Mouse (Mus musculus): Measurements from ENCODE around the gene Slc22a4. TPM values are rescaled to one million over a fixed set of nuclear protein-coding genes. Genes with fewer than 3 reads are reported as not detected.
"Not testable (repeated sequence)": the region's sequence is repeated elsewhere in the genome, so short reads cannot be mapped to it uniquely, and the experiment has no call there.

Slc22a4 gene
- polyA plus RNA-seq, 1 experiment: not detected

DNA sequence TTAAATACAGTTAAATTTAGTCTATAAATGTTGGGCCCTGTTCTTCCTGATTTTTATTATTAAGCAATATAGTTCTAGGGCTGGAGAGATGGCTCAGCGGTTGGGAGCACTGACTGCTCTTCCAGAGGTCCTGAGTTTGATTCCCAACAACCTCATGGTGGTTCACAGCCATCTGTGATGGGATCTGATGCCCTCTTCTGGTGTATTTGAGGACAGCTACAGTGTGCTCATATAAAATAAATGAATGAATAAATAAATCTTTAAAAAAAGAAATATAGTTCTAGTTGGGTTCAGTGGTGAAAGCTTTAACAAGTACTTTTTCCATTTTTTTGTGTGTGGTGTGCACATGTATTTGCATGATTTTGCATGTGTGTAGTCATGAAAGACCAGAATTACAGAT is 38.7 kb downstream of the Slc22a4 start:
- TF ChIP-seq CTCF (IDR thresholded peaks at IDR 0.05; ENCODE audit: borderline replicate concordance, insufficient read depth, low read length) (no peak), POLR2A (IDR thresholded peaks at IDR 0.05; ENCODE audit: low read depth, low read length) (no peak)
- no peak overlapping the region for H3K4me3 ChIP-seq (ENCODE audit: insufficient read depth, low read length)
- H3K4me1 ChIP-seq (ENCODE audit: control insufficient read depth, insufficient read depth, low read length): no peaks in the 10 kb centered on the region
- no peak overlapping the region for H3K27ac ChIP-seq (ENCODE audit: insufficient read depth, low read length)

DNA sequence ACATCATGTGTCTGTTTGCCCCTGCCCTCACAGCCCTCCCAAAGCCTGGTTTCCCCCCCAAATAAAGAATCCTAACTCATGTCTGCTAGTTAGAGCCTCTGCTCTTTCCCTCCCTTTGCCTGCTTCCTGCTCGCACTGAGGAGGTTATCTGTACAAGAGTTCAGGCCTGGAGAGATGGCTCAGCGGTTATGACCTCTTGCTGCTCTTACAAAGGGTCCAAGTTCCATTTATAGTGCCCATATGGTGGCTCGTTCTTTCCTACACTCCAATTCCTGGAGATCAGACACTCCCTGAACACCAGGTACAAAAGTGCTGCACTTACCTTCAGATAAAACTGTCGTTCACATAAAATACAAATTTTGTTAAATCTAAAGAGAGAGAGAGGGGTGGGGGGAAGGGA is 39.8 kb downstream of the Slc22a4 start:
- TF ChIP-seq CTCF (IDR thresholded peaks at IDR 0.05; ENCODE audit: borderline replicate concordance, insufficient read depth, low read length): no peak
- H3K4me3 ChIP-seq (ENCODE audit: insufficient read depth, low read length): no peak overlapping the region
- H3K27ac ChIP-seq (ENCODE audit: insufficient read depth, low read length): no peak overlapping the region
- no peaks in the 10 kb centered on the region for H3K4me1 ChIP-seq (ENCODE audit: control insufficient read depth, insufficient read depth, low read length)

DNA sequence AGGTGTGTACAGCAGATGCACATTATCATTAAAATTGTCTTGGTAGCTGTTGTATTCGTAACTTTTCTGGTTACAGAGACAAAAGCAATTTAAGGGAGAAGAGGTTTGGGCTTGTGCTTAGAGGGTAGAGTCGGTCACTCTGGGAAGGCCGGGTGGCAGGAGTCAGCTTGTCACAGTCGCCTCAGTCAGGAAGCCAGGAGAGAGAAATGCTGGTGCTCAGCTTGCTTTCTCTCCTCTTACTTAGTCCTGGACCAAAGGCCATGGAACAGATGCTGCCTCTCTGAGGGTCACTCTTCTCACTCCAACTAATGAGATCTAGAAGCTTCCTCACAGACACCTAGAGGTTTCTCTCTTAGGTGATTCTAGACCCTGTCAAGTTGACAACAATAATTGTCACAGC is 46.5 kb downstream of the Slc22a4 start:
- H3K27ac ChIP-seq (ENCODE audit: insufficient read depth, low read length): no peak overlapping the region
- no peak for TF ChIP-seq CTCF (IDR thresholded peaks at IDR 0.05; ENCODE audit: borderline replicate concordance, insufficient read depth, low read length)
- TF ChIP-seq POLR2A (IDR thresholded peaks at IDR 0.05; ENCODE audit: low read depth, low read length): no peak

DNA sequence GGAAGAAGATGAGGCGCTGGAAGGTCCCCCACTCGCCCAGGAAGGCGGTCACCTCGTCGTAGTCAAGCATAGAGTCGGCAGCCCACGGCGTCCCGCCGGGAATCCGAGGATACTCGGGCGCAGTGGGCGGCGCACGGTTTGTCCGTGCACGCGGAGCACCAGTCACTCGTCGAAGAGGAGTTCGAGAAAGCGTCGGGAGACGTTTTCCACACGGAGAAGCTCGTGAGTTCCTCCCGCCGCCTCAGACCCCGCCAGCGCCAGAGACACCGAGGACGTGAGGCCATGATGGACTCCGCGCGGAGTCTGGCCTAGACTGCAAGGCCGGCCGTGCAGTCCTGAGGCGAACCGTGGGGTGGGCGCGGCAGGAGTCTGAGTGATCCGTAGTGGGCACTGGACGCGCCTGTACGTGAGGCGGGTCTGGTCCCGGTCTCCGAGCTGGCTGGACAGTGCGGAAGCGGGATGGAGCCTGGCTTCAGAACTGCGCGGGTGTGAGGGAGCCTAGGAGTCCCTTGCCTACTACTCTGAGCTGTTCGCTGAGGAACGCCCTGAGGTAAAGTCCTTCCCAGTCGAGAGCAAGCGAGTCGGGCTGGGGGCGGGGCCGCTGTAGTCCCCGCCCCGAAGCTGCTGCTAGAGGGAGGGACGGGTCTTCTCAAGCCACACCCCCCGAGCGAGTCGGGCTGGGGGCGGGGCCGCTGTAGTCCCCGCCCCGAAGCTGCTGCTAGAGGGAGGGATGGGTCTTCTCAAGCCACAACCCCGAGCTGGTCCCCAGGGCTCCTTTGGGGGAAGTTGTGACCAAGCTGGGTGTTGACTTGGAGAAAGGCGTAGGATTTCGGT is 47.9 kb downstream of the Slc22a4 start, which contains the start of gene Slc22a21:
Gene Slc22a21, minus strand, starts transcription at position 545 of the 834 bp plus-strand sequence.
- Histone ChIP-seq H3K4me1 (ENCODE audit: control insufficient read depth, insufficient read depth, low read length) (no peaks in the 10 kb centered on the region; the same call in 1 of the 2 replicates), H3K27ac (ENCODE audit: insufficient read depth, low read length) (no peak within 1 kb of the TSS), H3K4me3 (ENCODE audit: insufficient read depth, low read length) (peak within 1 kb of the TSS; percentile 63)
- no peak for TF ChIP-seq CTCF (IDR thresholded peaks at IDR 0.05; ENCODE audit: borderline replicate concordance, insufficient read depth, low read length)
- peak; percentile 92 for TF ChIP-seq POLR2A (IDR thresholded peaks at IDR 0.05; ENCODE audit: low read depth, low read length)

More for the DNA sequence above, 46.5 kb downstream of the Slc22a4 start:
- Histone ChIP-seq H3K4me3 (ENCODE audit: insufficient read depth, low read length) (no peak overlapping the region), H3K4me1 (ENCODE audit: control insufficient read depth, insufficient read depth, low read length) (no peaks in the 10 kb centered on the region; the same call in 1 of the 2 replicates)

DNA sequence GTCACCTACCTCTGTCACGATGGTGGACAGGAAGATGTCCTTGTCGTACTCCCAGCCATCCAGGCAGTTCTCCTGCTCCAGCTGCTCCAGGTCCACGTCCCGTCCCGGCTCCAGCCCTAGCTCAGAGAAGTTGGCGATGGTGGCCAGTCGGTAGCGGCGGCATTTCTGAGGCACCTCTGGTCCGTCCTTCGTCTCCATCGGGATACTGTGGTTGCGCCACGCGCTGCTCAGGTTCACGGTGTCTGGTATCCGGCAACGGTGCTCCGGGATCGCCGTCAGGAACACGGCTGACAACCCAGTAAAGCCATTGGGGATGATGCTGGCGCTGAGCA is 48.5 kb downstream of the Slc22a4 start:
- H3K27ac ChIP-seq (ENCODE audit: insufficient read depth, low read length); H3K4me1 ChIP-seq (ENCODE audit: control insufficient read depth, insufficient read depth, low read length): not testable (repeated sequence)
- peak overlapping the region; percentile 63 for H3K4me3 ChIP-seq (ENCODE audit: insufficient read depth, low read length)

DNA sequence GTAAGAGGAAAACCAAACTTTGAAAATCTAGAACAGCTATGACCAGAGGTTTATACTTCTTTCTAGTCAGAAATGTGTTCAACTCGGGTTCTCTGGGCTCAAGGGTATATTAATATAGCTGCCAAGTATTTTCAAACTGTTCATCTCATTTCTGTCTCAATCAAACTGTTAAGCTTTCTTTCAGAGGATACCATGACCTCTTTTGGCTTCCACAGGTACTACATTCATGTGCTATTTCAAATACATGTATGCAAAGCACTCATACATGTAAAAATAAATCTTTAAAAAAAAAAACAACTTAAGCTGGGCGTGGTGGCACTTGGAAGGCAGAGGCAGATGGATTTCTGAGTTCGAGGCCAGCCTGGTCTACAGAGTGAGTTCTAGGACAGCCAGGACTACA is 50.2 kb downstream of the Slc22a4 start:
- H3K4me3 ChIP-seq (ENCODE audit: insufficient read depth, low read length): no peak overlapping the region
- TF ChIP-seq POLR2A (IDR thresholded peaks at IDR 0.05; ENCODE audit: low read depth, low read length) (no peak), CTCF (IDR thresholded peaks at IDR 0.05; ENCODE audit: borderline replicate concordance, insufficient read depth, low read length) (no peak)
- H3K27ac ChIP-seq (ENCODE audit: insufficient read depth, low read length): no peak overlapping the region
- no peaks in the 10 kb centered on the region; the same call in 1 of the 2 replicates for H3K4me1 ChIP-seq (ENCODE audit: control insufficient read depth, insufficient read depth, low read length)

DNA sequence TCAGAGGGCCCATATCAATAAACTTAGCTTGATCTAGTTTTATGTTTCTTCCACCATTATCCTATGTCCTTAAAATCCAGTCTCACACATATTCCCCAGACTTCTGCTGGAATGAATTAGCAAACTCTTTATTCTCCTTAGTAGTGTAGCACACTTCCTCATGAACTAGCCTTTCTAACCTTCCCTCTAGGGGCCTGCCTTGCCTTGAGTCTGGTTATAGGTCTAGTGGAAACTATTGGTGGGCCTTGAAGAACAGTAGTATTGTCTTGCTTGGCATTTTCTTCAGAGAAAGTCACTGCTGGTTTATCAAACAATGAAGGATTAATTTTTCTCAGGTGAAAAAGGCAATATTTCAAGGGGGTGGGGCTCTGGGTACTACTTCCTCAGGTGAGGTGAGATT is 52.3 kb downstream of the Slc22a4 start:
- Histone ChIP-seq H3K27ac (ENCODE audit: insufficient read depth, low read length) (no peak overlapping the region), H3K4me1 (ENCODE audit: control insufficient read depth, insufficient read depth, low read length) (no peaks in the 10 kb centered on the region; the same call in 1 of the 2 replicates), H3K4me3 (ENCODE audit: insufficient read depth, low read length) (no peak overlapping the region)
- no peak for TF ChIP-seq POLR2A (IDR thresholded peaks at IDR 0.05; ENCODE audit: low read depth, low read length)
- TF ChIP-seq CTCF (IDR thresholded peaks at IDR 0.05; ENCODE audit: borderline replicate concordance, insufficient read depth, low read length): no peak

DNA sequence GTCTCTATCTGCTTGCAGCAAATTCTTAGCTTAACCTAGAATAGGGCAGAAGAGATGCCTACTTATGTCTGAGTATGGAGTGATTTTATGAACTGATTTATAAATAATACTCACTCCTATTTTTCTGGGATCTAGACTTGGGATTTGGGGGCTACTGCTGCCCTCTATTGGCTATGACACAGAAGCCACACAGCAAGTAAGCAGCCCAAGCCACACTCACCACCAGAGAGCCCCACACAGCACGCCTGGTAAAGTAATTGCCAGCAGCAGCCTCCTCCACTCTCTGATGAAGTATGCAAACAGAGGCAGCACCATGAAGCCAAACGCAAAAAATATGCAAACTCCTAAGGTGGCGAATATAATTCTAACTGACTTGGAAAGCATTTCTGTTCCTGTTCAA is 68.9 kb downstream of the Slc22a4 start:
- Histone ChIP-seq H3K4me1 (ENCODE audit: control insufficient read depth, insufficient read depth, low read length) (peaks cover 3% of the 10 kb centered on the region), H3K4me3 (ENCODE audit: insufficient read depth, low read length) (no peak overlapping the region), H3K27ac (ENCODE audit: insufficient read depth, low read length) (no peak overlapping the region)
- no peak for TF ChIP-seq CTCF (IDR thresholded peaks at IDR 0.05; ENCODE audit: borderline replicate concordance, insufficient read depth, low read length)
- no peak for TF ChIP-seq POLR2A (IDR thresholded peaks at IDR 0.05; ENCODE audit: low read depth, low read length)

DNA sequence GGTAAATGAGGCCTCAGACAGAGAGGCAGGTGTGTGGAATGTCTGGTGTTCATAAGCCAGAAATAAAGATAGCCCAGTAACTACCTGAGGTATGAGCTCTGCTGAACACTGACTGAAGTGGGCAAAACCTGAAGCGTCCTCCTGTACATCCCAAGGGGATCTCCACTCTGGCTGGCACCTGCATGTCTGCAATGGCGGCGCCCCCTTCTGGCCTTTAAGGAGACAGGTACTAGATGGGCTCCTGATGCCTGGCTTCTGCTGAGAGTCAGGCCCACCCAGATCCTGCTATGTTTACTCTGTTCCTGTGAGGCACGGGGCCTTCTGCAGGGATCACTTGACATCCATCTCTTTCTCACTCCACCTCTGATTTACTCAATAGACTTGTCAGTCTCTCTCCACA is 69.7 kb downstream of the Slc22a4 start:
- H3K4me1 ChIP-seq (ENCODE audit: control insufficient read depth, insufficient read depth, low read length); H3K27ac ChIP-seq (ENCODE audit: insufficient read depth, low read length); H3K4me3 ChIP-seq (ENCODE audit: insufficient read depth, low read length): not testable (repeated sequence)

DNA sequence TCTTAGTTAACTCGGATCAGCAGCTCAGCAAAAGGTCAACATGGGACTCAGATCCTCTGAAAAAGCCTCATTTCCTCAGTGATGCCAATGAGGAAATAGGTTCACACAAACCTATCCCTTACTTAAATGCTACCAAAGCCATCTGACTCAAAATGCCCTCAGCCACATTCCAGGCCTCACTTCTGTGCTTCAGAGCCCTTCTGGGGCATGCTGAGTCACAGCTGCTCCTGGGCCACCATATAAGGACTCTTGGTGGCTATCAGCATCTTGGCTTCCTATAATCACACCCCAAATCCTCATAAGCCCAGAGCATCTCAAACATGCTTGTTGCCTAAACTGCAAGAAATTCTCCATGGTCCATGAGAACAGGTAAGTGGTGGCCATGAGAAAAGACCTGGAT is 71.3 kb downstream of the Slc22a4 start:
- TF ChIP-seq POLR2A (IDR thresholded peaks at IDR 0.05; ENCODE audit: low read depth, low read length): no peak
- no peak for TF ChIP-seq CTCF (IDR thresholded peaks at IDR 0.05; ENCODE audit: borderline replicate concordance, insufficient read depth, low read length)
- Histone ChIP-seq H3K4me1 (ENCODE audit: control insufficient read depth, insufficient read depth, low read length) (peaks cover 3% of the 10 kb centered on the region), H3K27ac (ENCODE audit: insufficient read depth, low read length) (peak overlapping the region; percentile 88), H3K4me3 (ENCODE audit: insufficient read depth, low read length) (no peak overlapping the region)

DNA sequence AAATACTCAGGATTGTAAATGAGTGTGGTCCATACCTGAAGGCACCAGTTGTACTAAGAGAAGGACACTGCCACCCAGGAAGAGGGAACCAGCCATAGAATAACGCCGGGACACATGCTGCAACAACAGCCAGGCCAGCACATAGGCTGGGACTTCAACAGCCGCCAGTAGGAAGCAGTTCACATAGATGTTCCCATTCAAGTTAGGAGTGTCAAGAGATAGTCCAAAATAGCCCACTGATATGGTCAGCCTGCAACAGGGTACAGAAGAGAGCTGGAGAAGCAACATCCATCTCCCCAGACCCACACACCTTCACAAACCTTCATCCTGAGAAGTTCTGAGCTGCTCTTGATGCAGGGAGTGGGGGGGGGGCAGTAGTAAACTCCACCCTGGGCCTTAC is 73.2 kb downstream of the Slc22a4 start:
- Histone ChIP-seq H3K4me3 (ENCODE audit: insufficient read depth, low read length) (no peak overlapping the region), H3K4me1 (ENCODE audit: control insufficient read depth, insufficient read depth, low read length) (peaks cover 3% of the 10 kb centered on the region), H3K27ac (ENCODE audit: insufficient read depth, low read length) (no peak overlapping the region)

DNA sequence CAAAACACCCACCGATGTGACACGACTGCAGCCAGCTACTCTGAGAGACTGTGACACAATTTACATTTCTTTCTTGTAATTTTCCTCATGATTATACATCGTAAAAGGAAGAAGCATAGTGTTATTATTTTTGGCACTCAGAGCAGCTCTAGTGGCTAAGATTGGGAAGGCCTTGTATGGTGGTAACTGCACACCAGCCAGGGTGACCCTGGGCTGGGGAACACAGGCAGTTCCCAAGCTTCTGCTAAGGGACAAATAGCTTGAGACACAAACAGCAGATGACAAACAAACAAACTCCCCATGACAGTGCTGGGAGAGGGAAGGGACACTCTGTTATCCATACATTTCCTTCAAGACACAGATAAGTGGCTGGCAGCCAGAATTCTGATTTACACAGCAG is 77.8 kb downstream of the Slc22a4 start:
- not testable (repeated sequence) for H3K4me3 ChIP-seq (ENCODE audit: insufficient read depth, low read length); H3K4me1 ChIP-seq (ENCODE audit: control insufficient read depth, insufficient read depth, low read length); H3K27ac ChIP-seq (ENCODE audit: insufficient read depth, low read length)

More for the DNA sequence above, 73.2 kb downstream of the Slc22a4 start:
- no peak for TF ChIP-seq CTCF (IDR thresholded peaks at IDR 0.05; ENCODE audit: borderline replicate concordance, insufficient read depth, low read length)
- TF ChIP-seq POLR2A (IDR thresholded peaks at IDR 0.05; ENCODE audit: low read depth, low read length): no peak
